Mouse (Mus musculus): Measurements from ENCODE around the gene Unc80. TPM values are rescaled to one million over a fixed set of nuclear protein-coding genes. Genes with fewer than 3 reads are reported as not detected.

Unc80 gene
- total RNA-seq, 1 experiment: 0.22 TPM

DNA sequence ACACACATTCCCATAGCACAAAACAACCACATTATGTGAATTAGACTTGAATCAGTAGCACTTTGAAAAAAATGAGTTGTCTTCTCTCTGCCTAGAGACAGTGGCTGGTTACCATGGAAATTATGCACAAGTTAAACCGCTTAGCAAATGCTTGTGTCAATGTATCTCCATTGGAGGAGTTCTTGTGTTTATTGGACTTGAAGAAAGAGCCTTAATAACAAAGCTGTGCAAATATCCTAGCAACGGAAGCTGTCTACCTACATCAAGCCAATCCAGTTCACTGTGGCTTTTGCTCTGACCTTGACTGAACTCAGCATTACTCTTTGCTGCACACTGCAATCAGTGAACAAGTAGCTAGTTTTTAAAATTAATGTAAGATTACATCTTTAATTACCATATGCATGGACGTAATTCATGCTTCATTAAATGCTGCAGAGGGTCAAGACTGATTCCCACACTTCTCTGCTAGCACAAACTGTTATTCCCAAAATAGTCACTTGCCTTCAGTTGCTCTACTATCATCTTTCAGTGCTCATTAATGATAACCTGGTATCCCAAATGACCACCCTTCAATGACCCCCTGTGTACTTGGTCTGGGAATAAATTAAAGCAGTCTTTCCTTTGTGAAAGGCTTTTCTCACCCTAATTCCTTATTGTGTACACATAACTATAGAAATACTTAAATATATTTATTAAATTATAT, 27.3 kb downstream of the Unc80 start:
- Histone ChIP-seq H3K4me3 (ENCODE audit: insufficient read depth in 1 of 2, low read depth in 1 of 2, low read length in 2 of 2, poor library complexity in 1 of 2, severe bottlenecking in 1 of 2) (no peak overlapping the region), H3K27ac (ENCODE audit: insufficient read depth, low read depth, low read length, poor library complexity, severe bottlenecking) (no peak overlapping the region), H3K36me3 (ENCODE audit: control insufficient read depth, insufficient read depth, low read length, poor library complexity, severe bottlenecking) (no peaks in the 10 kb centered on the region), H3K9me3 (ENCODE audit: control insufficient read depth, insufficient read depth, low read depth, low read length) (no peaks in the 10 kb centered on the region), H3K9ac (ENCODE audit: insufficient read depth, low read depth, low read length, poor library complexity, severe bottlenecking) (no peak overlapping the region), H3K4me1 (ENCODE audit: control insufficient read depth in 2 of 2, insufficient read depth in 2 of 2, low read length in 2 of 2, poor library complexity in 1 of 2) (no peaks in the 10 kb centered on the region)
- no peak for DNase-seq (ENCODE audit: low read depth, low spot score)
- TF ChIP-seq ZC3H11A (IDR thresholded peaks at IDR 0.05; ENCODE audit: borderline replicate concordance, low read depth, low read length) (no peak), HCFC1 (IDR thresholded peaks at IDR 0.05; ENCODE audit: borderline replicate concordance, insufficient read depth, low read length) (no peak), ZNF384 (IDR thresholded peaks at IDR 0.05; ENCODE audit: low read depth, low read length) (no peak), CHD2 (IDR thresholded peaks at IDR 0.05; ENCODE audit: low read depth, low read length) (no peak), MAFK (IDR thresholded peaks at IDR 0.05; ENCODE audit: insufficient read depth, low read depth, low read length) (no peak)
- in situ Hi-C loops (cut with MboI; ENCODE audit: low sequenced_read_pairs in 2 of 2, unreplicated experiment in 2 of 2): no loop called here

- no peak overlapping the region for H3K4me3 ChIP-seq (ENCODE audit: insufficient read depth in 1 of 2, low read depth in 1 of 2, low read length in 2 of 2, poor library complexity in 1 of 2, severe bottlenecking in 1 of 2)
- in situ Hi-C loops (cut with MboI; ENCODE audit: low sequenced_read_pairs in 2 of 2, unreplicated experiment in 2 of 2): no loop called here
Measured at GRCm38 (mm10) chr1:66550812-66551211, 82.6 kb downstream of the Unc80 start.

GRCm38 (mm10) chr1:66552396-66552966, 84.3 kb downstream of the Unc80 start:
- no peaks in the 10 kb centered on the region for H3K36me3 ChIP-seq (ENCODE audit: control insufficient read depth, insufficient read depth, low read length, poor library complexity, severe bottlenecking)
- DNase-seq (ENCODE audit: low read depth, low spot score): no peak
- no peak overlapping the region for H3K27ac ChIP-seq (ENCODE audit: insufficient read depth, low read depth, low read length, poor library complexity, severe bottlenecking)

More at GRCm38 (mm10) chr1:66550812-66551211, 82.6 kb downstream of the Unc80 start:
- no peak for TF ChIP-seq ZNF384 (IDR thresholded peaks at IDR 0.05; ENCODE audit: low read depth, low read length)
- no peak for TF ChIP-seq MAFK (IDR thresholded peaks at IDR 0.05; ENCODE audit: insufficient read depth, low read depth, low read length)
- TF ChIP-seq HCFC1 (IDR thresholded peaks at IDR 0.05; ENCODE audit: borderline replicate concordance, insufficient read depth, low read length): no peak
- TF ChIP-seq CHD2 (IDR thresholded peaks at IDR 0.05; ENCODE audit: low read depth, low read length): no peak
- TF ChIP-seq ZC3H11A (IDR thresholded peaks at IDR 0.05; ENCODE audit: borderline replicate concordance, low read depth, low read length): no peak
- Histone ChIP-seq H3K9me3 (ENCODE audit: control insufficient read depth, insufficient read depth, low read depth, low read length) (no peaks in the 10 kb centered on the region), H3K4me1 (ENCODE audit: control insufficient read depth in 2 of 2, insufficient read depth in 2 of 2, low read length in 2 of 2, poor library complexity in 1 of 2) (no peaks in the 10 kb centered on the region), H3K9ac (ENCODE audit: insufficient read depth, low read depth, low read length, poor library complexity, severe bottlenecking) (no peak overlapping the region), H3K27ac (ENCODE audit: insufficient read depth, low read depth, low read length, poor library complexity, severe bottlenecking) (no peak overlapping the region), H3K36me3 (ENCODE audit: control insufficient read depth, insufficient read depth, low read length, poor library complexity, severe bottlenecking) (no peaks in the 10 kb centered on the region)
- DNase-seq (ENCODE audit: low read depth, low spot score): no peak

GRCm38 (mm10) chr1:66561636-66562270, 93.6 kb downstream of the Unc80 start:
- DNase-seq (ENCODE audit: low read depth, low spot score): no peak
- Histone ChIP-seq H3K4me1 (ENCODE audit: control insufficient read depth in 2 of 2, insufficient read depth in 2 of 2, low read length in 2 of 2, poor library complexity in 1 of 2) (no peaks in the 10 kb centered on the region), H3K9ac (ENCODE audit: insufficient read depth, low read depth, low read length, poor library complexity, severe bottlenecking) (no peak overlapping the region), H3K27ac (ENCODE audit: insufficient read depth, low read depth, low read length, poor library complexity, severe bottlenecking) (no peak overlapping the region), H3K36me3 (ENCODE audit: control insufficient read depth, insufficient read depth, low read length, poor library complexity, severe bottlenecking) (no peaks in the 10 kb centered on the region), H3K4me3 (ENCODE audit: insufficient read depth in 1 of 2, low read depth in 1 of 2, low read length in 2 of 2, poor library complexity in 1 of 2, severe bottlenecking in 1 of 2) (no peak overlapping the region), H3K9me3 (ENCODE audit: control insufficient read depth, insufficient read depth, low read depth, low read length) (no peaks in the 10 kb centered on the region)
- in situ Hi-C loops (cut with MboI; ENCODE audit: low sequenced_read_pairs in 2 of 2, unreplicated experiment in 2 of 2): no loop called here
- TF ChIP-seq CHD2 (IDR thresholded peaks at IDR 0.05; ENCODE audit: low read depth, low read length): no peak
- no peak for TF ChIP-seq MAFK (IDR thresholded peaks at IDR 0.05; ENCODE audit: insufficient read depth, low read depth, low read length)
- no peak for TF ChIP-seq ZC3H11A (IDR thresholded peaks at IDR 0.05; ENCODE audit: borderline replicate concordance, low read depth, low read length)
- TF ChIP-seq HCFC1 (IDR thresholded peaks at IDR 0.05; ENCODE audit: borderline replicate concordance, insufficient read depth, low read length): no peak
- no peak for TF ChIP-seq ZNF384 (IDR thresholded peaks at IDR 0.05; ENCODE audit: low read depth, low read length)

More at GRCm38 (mm10) chr1:66552396-66552966, 84.3 kb downstream of the Unc80 start:
- in situ Hi-C loops (cut with MboI; ENCODE audit: low sequenced_read_pairs in 2 of 2, unreplicated experiment in 2 of 2): no loop called here
- Histone ChIP-seq H3K9ac (ENCODE audit: insufficient read depth, low read depth, low read length, poor library complexity, severe bottlenecking) (no peak overlapping the region), H3K4me1 (ENCODE audit: control insufficient read depth in 2 of 2, insufficient read depth in 2 of 2, low read length in 2 of 2, poor library complexity in 1 of 2) (no peaks in the 10 kb centered on the region), H3K4me3 (ENCODE audit: insufficient read depth in 1 of 2, low read depth in 1 of 2, low read length in 2 of 2, poor library complexity in 1 of 2, severe bottlenecking in 1 of 2) (no peak overlapping the region), H3K9me3 (ENCODE audit: control insufficient read depth, insufficient read depth, low read depth, low read length) (no peaks in the 10 kb centered on the region)
- TF ChIP-seq ZC3H11A (IDR thresholded peaks at IDR 0.05; ENCODE audit: borderline replicate concordance, low read depth, low read length) (no peak), MAFK (IDR thresholded peaks at IDR 0.05; ENCODE audit: insufficient read depth, low read depth, low read length) (no peak), ZNF384 (IDR thresholded peaks at IDR 0.05; ENCODE audit: low read depth, low read length) (no peak), CHD2 (IDR thresholded peaks at IDR 0.05; ENCODE audit: low read depth, low read length) (no peak), HCFC1 (IDR thresholded peaks at IDR 0.05; ENCODE audit: borderline replicate concordance, insufficient read depth, low read length) (no peak)
